Mouse (Mus musculus) heart, adult 10 weeks (tissue): ENCODE data around the gene Fscn2. TPM values are rescaled to one million over a fixed set of nuclear protein-coding genes. Genes with fewer than 3 reads are reported as not detected.

ENCODE experiments used
- polyA plus RNA-seq: library from polyadenylated mRNA; stranded (reverse); fragments of 350-450 nt; fragmentation: Illumina TruSeq; extraction: RNeasy Lipid Tissue Mini Kit (QIAGEN cat#74804); gene quantifications from one replicate; pipeline ENCODE4 v1.2.3, GENCODE M21; 2014; ENCODE audit warnings: low read depth, low replicate concordance

The Fscn2 gene
- polyA plus RNA-seq = not detected

GRCm38 (mm10) chr11:120361295-120361694 is at the start of gene Fscn2:
TSS of gene Fscn2 (plus strand) at chr11:120361534.

GRCm38 (mm10) chr11:120347791-120348683 is 13.3 kb upstream of the Fscn2 start, which contains the start of gene Actg1:
TSS of gene Actg1 (minus strand) at chr11:120348542.

DNA sequence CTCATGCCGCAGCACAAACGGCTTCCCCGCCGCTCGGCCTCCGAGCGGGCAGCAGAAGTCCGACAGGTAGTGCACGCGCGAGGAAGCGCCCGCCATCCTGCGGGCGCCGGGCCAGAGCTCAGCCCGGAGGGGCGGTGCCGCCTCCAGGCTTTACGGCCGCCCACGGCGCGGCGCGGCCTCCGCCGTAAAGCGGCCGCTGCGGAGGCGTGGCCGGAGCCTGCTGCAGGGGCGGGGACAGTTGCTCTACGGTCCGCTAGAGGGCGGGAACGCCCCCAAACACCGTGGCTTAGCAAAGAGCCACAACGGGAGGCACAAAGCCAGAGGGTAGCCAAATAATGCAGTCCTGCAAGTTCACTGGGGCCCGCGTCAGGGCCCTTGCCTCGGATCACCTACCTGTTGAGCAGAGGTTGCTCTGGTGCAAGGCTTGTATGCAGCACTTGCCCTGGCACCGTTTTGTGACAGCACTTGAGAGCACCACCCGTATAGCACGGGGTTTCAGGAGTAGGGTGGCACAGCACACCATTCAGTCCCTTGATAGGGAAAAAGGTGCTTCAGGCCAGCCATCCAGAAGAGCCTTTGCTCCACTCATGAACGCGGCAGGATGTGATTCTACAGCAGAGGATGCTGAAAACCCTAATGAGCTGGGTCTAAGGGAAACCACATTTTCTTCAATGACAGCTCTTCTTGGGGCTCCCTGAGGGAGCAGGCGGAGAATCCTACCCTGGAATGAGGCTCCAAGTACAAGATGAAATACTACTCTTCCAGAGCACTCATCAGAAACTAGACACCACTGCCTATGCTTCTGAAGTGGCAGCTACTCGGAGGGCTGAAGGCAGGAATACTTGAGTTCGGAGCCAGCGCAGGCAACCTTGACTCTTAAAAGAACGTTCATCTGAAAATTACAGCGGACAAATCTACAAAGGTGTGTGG is 17.5 kb downstream of the Fscn2 start, which contains the start of gene Faap100:
Gene Faap100 (minus strand): TSS at position 154 of the 930 bp plus-strand sequence.

Other genes starting within 250 kb of the Fscn2 start
- 75.6 TPM for gene Slc38a10, start 210.2 kb upstream of the Fscn2 start, polyA plus RNA-seq
- 8.2 TPM for gene Bahcc1, start 128.6 kb upstream of the Fscn2 start, polyA plus RNA-seq
- gene Actg1, start 13.0 kb upstream of the Fscn2 start, polyA plus RNA-seq = 443 TPM
- 12.4 TPM for gene Faap100, start 17.2 kb downstream of the Fscn2 start, polyA plus RNA-seq
- gene Nploc4, start 76.2 kb downstream of the Fscn2 start, polyA plus RNA-seq = 46.6 TPM
- gene Tspan10, start 81.1 kb downstream of the Fscn2 start, polyA plus RNA-seq = not detected
- gene Pde6g, start 92.0 kb downstream of the Fscn2 start, polyA plus RNA-seq = 1.0 TPM
- 53.5 TPM for gene Oxld1, start 96.5 kb downstream of the Fscn2 start, polyA plus RNA-seq
- 10.3 TPM for gene Ccdc137, start 96.6 kb downstream of the Fscn2 start, polyA plus RNA-seq
- gene Arl16, start 106.1 kb downstream of the Fscn2 start, polyA plus RNA-seq = 11.3 TPM
- 230 TPM for gene Mrpl12, start 123.1 kb downstream of the Fscn2 start, polyA plus RNA-seq
- 12.9 TPM for gene Slc25a10, start 130.3 kb downstream of the Fscn2 start, polyA plus RNA-seq
- gene Gcgr, start 169.2 kb downstream of the Fscn2 start, polyA plus RNA-seq = 0.81 TPM
- 64.9 TPM for gene Mcrip1, start 188.2 kb downstream of the Fscn2 start, polyA plus RNA-seq
- not detected for gene Ppp1r27, start 189.6 kb downstream of the Fscn2 start, polyA plus RNA-seq
- gene P4hb, start 211.7 kb downstream of the Fscn2 start, polyA plus RNA-seq = 176 TPM
- 159 TPM for gene Arhgdia, start 220.1 kb downstream of the Fscn2 start, polyA plus RNA-seq
- 25.3 TPM for gene Alyref, start 236.8 kb downstream of the Fscn2 start, polyA plus RNA-seq
- gene Anapc11, start 236.9 kb downstream of the Fscn2 start, polyA plus RNA-seq = 53.2 TPM
- not detected for gene Npb, start 246.9 kb downstream of the Fscn2 start, polyA plus RNA-seq